Mouse (Mus musculus) natural killer cell, adult 2 months (primary cell): Measurements from ENCODE around the gene Kcnma1.

Experiments used
- DNase-seq, 2 experiments: peaks; one replicate each; pipeline ENCODE4 v3.0.0; 2022; ENCODE audit warnings: low spot score in 2 of 2

Kcnma1 gene

GRCm38 (mm10) chr14:23529720-23530119, 484.6 kb downstream of the Kcnma1 start:
- peak; percentile 30 to 31 for DNase-seq

GRCm38 (mm10) chr14:23529229-23529628, 485.1 kb downstream of the Kcnma1 start:
- DNase-seq, result no peak

- DNase-seq, result no peak
Measured at GRCm38 (mm10) chr14:23525910-23526309, 488.4 kb downstream of the Kcnma1 start.

- no peak for DNase-seq
Measured at GRCm38 (mm10) chr14:23523825-23524491, 490.3 kb downstream of the Kcnma1 start.

GRCm38 (mm10) chr14:23522606-23523159, 491.6 kb downstream of the Kcnma1 start:
- no peak for DNase-seq

GRCm38 (mm10) chr14:23521080-23521684, 493.1 kb downstream of the Kcnma1 start:
- no peak for DNase-seq

GRCm38 (mm10) chr14:23517374-23517773, 496.9 kb downstream of the Kcnma1 start:
- no peak for DNase-seq

- DNase-seq, result no peak
Measured at GRCm38 (mm10) chr14:23509792-23510191, 504.5 kb downstream of the Kcnma1 start.

- no peak for DNase-seq
Measured at GRCm38 (mm10) chr14:23502236-23502790, 512.0 kb downstream of the Kcnma1 start.

GRCm38 (mm10) chr14:23496801-23497200, 517.5 kb downstream of the Kcnma1 start:
- no peak for DNase-seq

GRCm38 (mm10) chr14:23496236-23496740, 518.0 kb downstream of the Kcnma1 start:
- no peak for DNase-seq

- no peak for DNase-seq
Measured at GRCm38 (mm10) chr14:23494496-23494800, 519.8 kb downstream of the Kcnma1 start.

GRCm38 (mm10) chr14:23493750-23494495, 520.4 kb downstream of the Kcnma1 start:
- DNase-seq, result no peak

GRCm38 (mm10) chr14:23492581-23493360, 521.5 kb downstream of the Kcnma1 start:
- DNase-seq, result no peak

GRCm38 (mm10) chr14:23491359-23491758, 522.9 kb downstream of the Kcnma1 start:
- DNase-seq, result no peak

GRCm38 (mm10) chr14:23486687-23487086, 527.6 kb downstream of the Kcnma1 start:
- DNase-seq, result no peak

GRCm38 (mm10) chr14:23485802-23486500, 528.3 kb downstream of the Kcnma1 start:
- DNase-seq, result no peak

GRCm38 (mm10) chr14:23475129-23475528, 539.2 kb downstream of the Kcnma1 start:
- DNase-seq, result no peak

GRCm38 (mm10) chr14:23470071-23470470, 544.2 kb downstream of the Kcnma1 start:
- no peak for DNase-seq

GRCm38 (mm10) chr14:23465135-23465534, 549.2 kb downstream of the Kcnma1 start:
- peak; percentile 43 to 57 for DNase-seq

GRCm38 (mm10) chr14:23458560-23458959, 555.7 kb downstream of the Kcnma1 start:
- DNase-seq, result peak; percentile 14 to 17
